Mouse (Mus musculus): ENCODE results near the gene Stra8. TPM values are rescaled to one million over a fixed set of nuclear protein-coding genes. Genes with fewer than 3 reads are reported as not detected.

The Stra8 gene
- polyA plus RNA-seq, 1 experiment, result not detected

GRCm38 (mm10) chr6:34879101-34879740, 40.7 kb upstream of the Stra8 start:
- 91% methylated on average over 16 of the region's 16 CpGs for WGBS
- Histone ChIP-seq H3K4me3 (replicated peaks; ENCODE audit: extremely low read depth, low read depth, low read length) (no peak overlapping the region), H3K4me1 (ENCODE audit: control insufficient read depth, insufficient read depth, low read length) (peaks cover 28% of the 10 kb centered on the region)
- TF ChIP-seq POLR2A (IDR thresholded peaks at IDR 0.05; ENCODE audit: borderline replicate concordance, extremely low read depth, low read depth, low read length), result no peak
- no peak for TF ChIP-seq CTCF (IDR thresholded peaks at IDR 0.05; ENCODE audit: insufficient read depth, low read length)
- no peak for DNase-seq

GRCm38 (mm10) chr6:34879911-34880475, 40.0 kb upstream of the Stra8 start:
- TF ChIP-seq POLR2A (IDR thresholded peaks at IDR 0.05; ENCODE audit: borderline replicate concordance, extremely low read depth, low read depth, low read length) (no peak), CTCF (IDR thresholded peaks at IDR 0.05; ENCODE audit: insufficient read depth, low read length) (peak; percentile 47)
- Histone ChIP-seq H3K4me3 (replicated peaks; ENCODE audit: extremely low read depth, low read depth, low read length) (no peak overlapping the region), H3K4me1 (ENCODE audit: control insufficient read depth, insufficient read depth, low read length) (peaks cover 23% of the 10 kb centered on the region)
- peak; percentile 40 for DNase-seq
- WGBS, result 55% methylated on average over 6 of the region's 6 CpGs

GRCm38 (mm10) chr6:34884724-34885123, 35.2 kb upstream of the Stra8 start:
- WGBS, result 82% methylated on average over 7 of the region's 7 CpGs
- H3K4me3 ChIP-seq (replicated peaks; ENCODE audit: extremely low read depth, low read depth, low read length), result no peak overlapping the region
- no peak for TF ChIP-seq CTCF (IDR thresholded peaks at IDR 0.05; ENCODE audit: insufficient read depth, low read length)
- TF ChIP-seq POLR2A (IDR thresholded peaks at IDR 0.05; ENCODE audit: borderline replicate concordance, extremely low read depth, low read depth, low read length), result no peak
- DNase-seq, result no peak
- H3K4me1 ChIP-seq (ENCODE audit: control insufficient read depth, insufficient read depth, low read length), result no peaks in the 10 kb centered on the region

GRCm38 (mm10) chr6:34887131-34887850, 32.7 kb upstream of the Stra8 start:
- no peak overlapping the region for H3K4me3 ChIP-seq (replicated peaks; ENCODE audit: extremely low read depth, low read depth, low read length)
- 86% methylated on average over 6 of the region's 6 CpGs for WGBS
- H3K4me1 ChIP-seq (ENCODE audit: control insufficient read depth, insufficient read depth, low read length), result no peaks in the 10 kb centered on the region
- no peak for DNase-seq
- TF ChIP-seq CTCF (IDR thresholded peaks at IDR 0.05; ENCODE audit: insufficient read depth, low read length) (no peak), POLR2A (IDR thresholded peaks at IDR 0.05; ENCODE audit: borderline replicate concordance, extremely low read depth, low read depth, low read length) (no peak)

- DNase-seq, result no peak
- Histone ChIP-seq H3K4me1 (ENCODE audit: control insufficient read depth, insufficient read depth, low read length) (no peaks in the 10 kb centered on the region), H3K4me3 (replicated peaks; ENCODE audit: extremely low read depth, low read depth, low read length) (no peak overlapping the region)
- 79% methylated on average over 4 of the region's 4 CpGs for WGBS
- TF ChIP-seq CTCF (IDR thresholded peaks at IDR 0.05; ENCODE audit: insufficient read depth, low read length) (no peak), POLR2A (IDR thresholded peaks at IDR 0.05; ENCODE audit: borderline replicate concordance, extremely low read depth, low read depth, low read length) (no peak)
Observed at GRCm38 (mm10) chr6:34889185-34889584, 30.8 kb upstream of the Stra8 start.

GRCm38 (mm10) chr6:34895569-34895968, 24.4 kb upstream of the Stra8 start:
- Histone ChIP-seq H3K4me3 (replicated peaks; ENCODE audit: extremely low read depth, low read depth, low read length) (no peak overlapping the region), H3K4me1 (ENCODE audit: control insufficient read depth, insufficient read depth, low read length) (no peaks in the 10 kb centered on the region)
- 88% methylated on average over 7 of the region's 7 CpGs for WGBS
- no peak for TF ChIP-seq CTCF (IDR thresholded peaks at IDR 0.05; ENCODE audit: insufficient read depth, low read length)
- TF ChIP-seq POLR2A (IDR thresholded peaks at IDR 0.05; ENCODE audit: borderline replicate concordance, extremely low read depth, low read depth, low read length), result no peak
- DNase-seq, result no peak

- WGBS, result 65% methylated on average over 16 of the region's 16 CpGs
- Histone ChIP-seq H3K4me1 (ENCODE audit: control insufficient read depth, insufficient read depth, low read length) (no peaks in the 10 kb centered on the region), H3K4me3 (replicated peaks; ENCODE audit: extremely low read depth, low read depth, low read length) (no peak overlapping the region)
- no peak for DNase-seq
- TF ChIP-seq CTCF (IDR thresholded peaks at IDR 0.05; ENCODE audit: insufficient read depth, low read length) (no peak), POLR2A (IDR thresholded peaks at IDR 0.05; ENCODE audit: borderline replicate concordance, extremely low read depth, low read depth, low read length) (no peak)
Observed at GRCm38 (mm10) chr6:34896168-34896780, 23.7 kb upstream of the Stra8 start.

GRCm38 (mm10) chr6:34899127-34899526, 20.8 kb upstream of the Stra8 start:
- no peak for TF ChIP-seq CTCF (IDR thresholded peaks at IDR 0.05; ENCODE audit: insufficient read depth, low read length)
- no peak for TF ChIP-seq POLR2A (IDR thresholded peaks at IDR 0.05; ENCODE audit: borderline replicate concordance, extremely low read depth, low read depth, low read length)
- 73% methylated on average over 2 of the region's 2 CpGs for WGBS
- DNase-seq, result no peak

GRCm38 (mm10) chr6:34900990-34901389, 19.0 kb upstream of the Stra8 start:
- no peak overlapping the region for H3K4me3 ChIP-seq (replicated peaks; ENCODE audit: extremely low read depth, low read depth, low read length)
- peaks cover 3% of the 10 kb centered on the region; the same call in 1 of the 2 replicates for H3K4me1 ChIP-seq (ENCODE audit: control insufficient read depth, insufficient read depth, low read length)
- DNase-seq, result no peak
- 86% methylated on average over 2 of the region's 2 CpGs for WGBS
- TF ChIP-seq CTCF (IDR thresholded peaks at IDR 0.05; ENCODE audit: insufficient read depth, low read length) (no peak), POLR2A (IDR thresholded peaks at IDR 0.05; ENCODE audit: borderline replicate concordance, extremely low read depth, low read depth, low read length) (no peak)

More at GRCm38 (mm10) chr6:34899127-34899526, 20.8 kb upstream of the Stra8 start:
- H3K4me1 ChIP-seq (ENCODE audit: control insufficient read depth, insufficient read depth, low read length), result peaks cover 3% of the 10 kb centered on the region; the same call in 1 of the 2 replicates
- no peak overlapping the region for H3K4me3 ChIP-seq (replicated peaks; ENCODE audit: extremely low read depth, low read depth, low read length)
